Mouse (Mus musculus) layer of hippocampus, adult 11-12 months (tissue): ENCODE measurements around the gene Ube2i.
"Not testable (repeated sequence)": the region's sequence is repeated elsewhere in the genome, so short reads cannot be mapped to it uniquely, and the experiment has no call there.

Experiments
- DNase-seq: peaks from one replicate; pipeline ENCODE4 v3.0.0; 2022; ENCODE audit warnings: low spot score

Gene Ube2i

DNA sequence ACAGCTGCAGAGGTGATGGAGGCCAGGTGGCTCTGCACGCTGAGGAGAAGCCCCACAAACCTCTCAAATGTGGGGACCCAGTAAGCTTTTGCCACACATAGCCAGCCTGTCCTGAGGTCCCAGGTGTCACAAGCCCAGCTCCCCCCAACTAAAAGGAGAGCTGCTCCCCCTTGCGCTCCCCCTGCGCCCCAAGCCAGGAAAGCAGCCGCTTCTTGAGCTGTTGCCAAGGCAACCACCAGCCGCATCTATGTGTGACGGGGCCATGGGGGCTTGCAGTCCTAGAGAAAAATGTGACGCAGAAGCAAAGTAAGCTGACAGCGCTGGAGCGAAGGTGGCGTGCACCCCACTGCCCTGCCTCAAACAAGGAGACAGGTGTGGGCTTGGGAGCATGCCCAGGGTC is 20.7 kb downstream of the Ube2i start:
- no peak for DNase-seq

DNA sequence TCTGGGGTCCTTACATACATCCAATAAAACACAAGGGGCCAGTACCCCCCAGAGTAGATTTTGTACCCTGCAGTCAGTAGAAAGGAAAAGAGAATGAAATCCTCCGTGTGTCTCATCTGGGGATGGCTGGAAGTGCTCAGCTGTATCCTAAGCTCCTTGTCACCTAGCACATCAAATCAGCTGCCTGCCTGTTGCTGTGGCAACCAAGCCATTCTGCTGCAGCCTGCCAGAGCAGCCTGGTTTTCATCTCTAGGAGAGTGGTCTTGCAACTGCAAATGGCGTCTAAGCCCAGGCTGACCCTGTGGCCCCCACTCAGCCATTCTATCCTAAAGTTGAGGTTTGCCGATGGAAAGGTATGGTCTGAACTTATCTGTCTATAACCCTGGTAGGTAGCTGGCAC is 21.8 kb downstream of the Ube2i start:
- DNase-seq: no peak

DNA sequence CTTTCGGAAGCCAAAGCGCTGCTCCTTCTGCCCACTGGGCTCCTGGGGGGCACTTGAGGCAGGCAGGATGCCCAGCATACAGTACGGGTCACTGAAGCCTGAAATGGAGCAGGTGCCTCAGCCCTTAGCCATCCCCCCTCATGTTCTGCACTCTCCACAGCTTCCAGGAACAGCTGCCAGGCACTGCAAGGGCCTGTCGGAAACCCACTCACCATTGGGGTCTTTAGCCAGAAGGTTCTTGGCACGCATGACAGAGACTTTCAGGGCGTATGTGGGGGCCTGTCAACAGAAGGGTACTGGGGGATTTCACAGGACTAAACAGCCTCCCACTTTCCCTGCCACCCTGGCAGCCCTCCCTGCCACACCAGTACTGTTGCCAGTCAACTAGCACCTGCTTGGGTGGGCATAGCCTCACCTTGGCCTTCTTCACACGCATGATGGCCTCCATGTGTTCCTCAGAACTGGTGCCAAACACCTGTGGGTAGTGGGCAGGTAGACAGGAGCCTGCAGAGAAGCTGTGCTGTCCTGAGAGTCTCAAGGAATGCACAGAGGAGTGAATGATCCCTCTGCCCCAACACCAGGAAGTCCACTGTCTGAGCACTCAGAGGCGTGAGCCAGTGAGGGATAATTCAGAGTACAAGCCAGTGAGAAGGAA is 24.1 kb downstream of the Ube2i start:
- DNase-seq: no peak

GRCm38 (mm10) chr17:25248033-25248750 is 26.2 kb downstream of the Ube2i start:
- DNase-seq: no peak

DNA sequence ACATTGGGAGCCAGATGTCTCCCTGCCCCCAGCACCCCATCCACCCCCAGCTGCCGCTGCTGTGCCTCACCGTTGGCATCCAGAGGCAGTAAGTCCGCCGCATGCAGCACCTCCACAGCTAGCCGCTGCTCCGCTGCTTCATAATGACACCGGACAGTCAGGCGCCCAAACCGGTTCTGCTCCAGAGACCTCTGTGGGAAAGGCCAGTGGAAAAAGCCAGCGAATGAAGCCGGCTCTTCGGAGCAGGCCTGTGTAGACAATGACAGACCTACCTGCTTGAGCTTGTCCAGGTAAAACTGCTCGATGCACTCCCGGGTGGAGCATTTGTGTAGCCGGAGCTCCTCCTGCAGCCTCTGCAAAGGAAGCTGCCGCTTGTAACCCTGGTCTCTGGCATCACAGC is 30.2 kb downstream of the Ube2i start:
- DNase-seq: no peak

DNA sequence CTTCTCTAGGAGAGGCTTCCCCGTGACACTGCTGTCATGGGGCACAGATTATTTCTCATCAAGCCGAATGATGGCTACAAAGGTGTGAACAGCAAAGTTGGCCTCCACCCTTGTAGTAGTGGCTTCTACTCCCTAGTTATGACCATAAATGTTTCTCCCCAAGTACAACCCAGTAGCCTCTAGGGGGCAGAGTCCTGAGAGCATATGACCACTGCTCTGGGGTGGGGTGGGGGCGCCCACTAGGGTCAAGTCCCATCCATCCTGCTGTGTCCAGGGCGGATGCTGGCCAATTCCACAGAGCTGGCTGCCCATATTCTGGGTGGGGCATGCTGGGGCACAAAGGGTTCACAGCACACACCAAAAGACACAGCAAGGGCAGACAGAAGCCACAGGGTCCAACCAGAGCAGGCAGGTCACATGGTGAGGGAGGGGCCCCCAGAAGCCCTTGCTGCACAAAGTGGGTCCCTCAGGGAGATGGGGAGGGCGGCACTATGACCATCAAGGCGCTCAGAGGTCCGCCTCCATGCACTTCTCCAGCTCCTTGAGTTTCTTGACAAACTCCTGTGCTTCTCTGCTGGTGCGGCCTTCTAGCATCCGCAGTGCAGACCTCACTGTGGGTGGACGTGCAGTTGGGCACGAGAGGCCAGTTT is 31.2 kb downstream of the Ube2i start:
- DNase-seq: no peak

DNA sequence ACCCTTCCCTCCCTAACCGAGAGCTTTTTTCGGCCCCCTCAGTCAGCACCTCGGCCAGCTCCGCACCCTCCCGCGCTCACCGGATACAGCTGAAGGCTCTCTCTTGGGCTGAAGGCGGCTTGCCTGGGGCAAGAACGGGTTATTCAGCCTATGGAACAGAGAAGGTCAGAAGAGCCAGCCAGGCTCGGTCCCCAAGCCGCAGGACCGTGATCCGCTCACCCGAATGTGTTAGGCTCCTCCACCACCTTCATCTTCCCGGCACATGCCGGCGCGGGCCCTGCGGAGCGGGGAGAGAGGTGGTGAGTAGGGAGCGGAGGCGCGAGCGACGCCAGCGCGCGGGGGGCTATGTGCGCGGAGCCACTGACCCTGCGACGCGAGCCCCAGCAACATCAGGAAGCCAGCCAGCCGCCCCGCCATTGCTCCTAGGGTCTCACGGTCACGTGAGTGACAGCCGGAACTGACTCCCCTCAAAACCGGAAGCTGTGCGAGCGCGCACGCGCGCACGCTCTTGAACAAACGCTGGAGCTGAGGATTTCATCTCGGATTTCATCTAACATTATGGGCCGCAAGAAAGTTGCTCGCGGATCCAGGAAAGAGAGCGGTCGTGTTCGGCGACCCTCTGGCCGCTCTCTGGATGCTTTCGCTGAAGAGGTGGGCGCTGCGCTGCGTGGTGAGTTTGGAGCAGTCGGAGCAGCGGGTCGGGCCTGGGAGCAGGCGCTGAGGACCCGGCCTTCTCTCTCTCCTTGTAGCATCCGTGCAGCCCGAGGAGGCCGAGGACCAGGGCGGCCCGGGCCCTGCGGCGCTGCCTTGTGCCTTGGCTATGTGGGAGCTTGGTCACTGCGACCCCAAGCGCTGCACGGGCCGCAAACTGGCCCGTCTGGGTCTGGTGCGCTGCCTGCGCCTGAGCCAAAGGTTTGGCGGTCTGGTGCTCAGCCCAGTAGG is 34.5 kb downstream of the Ube2i start, which contains the start of the genes Gnptg and Tsr3:
Gene Gnptg, minus strand, starts transcription at position 430 of the 942 bp plus-strand sequence.
Gene Tsr3, plus strand, starts transcription at position 476 of the 942 bp plus-strand sequence.
- peak; percentile 85 for DNase-seq

DNA sequence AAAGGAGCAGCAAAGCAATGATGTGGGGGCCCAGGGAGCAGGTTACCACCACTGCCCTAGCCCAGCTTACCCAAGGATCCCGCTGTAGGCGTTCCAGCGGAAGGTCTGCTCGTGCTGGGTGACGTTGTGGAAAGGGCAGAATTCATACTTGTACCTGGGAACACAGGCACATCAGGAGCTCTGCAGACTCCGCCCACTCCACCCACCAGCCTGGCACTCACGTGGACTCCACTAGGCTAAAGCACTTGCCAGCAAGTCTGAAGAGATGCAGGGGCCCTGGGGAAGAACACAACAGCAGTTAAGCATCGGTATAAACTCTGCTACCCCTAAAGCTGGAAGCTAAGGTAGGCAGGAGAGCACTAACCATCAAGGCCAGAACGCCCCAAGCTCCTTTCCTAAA is 38.8 kb downstream of the Ube2i start:
- DNase-seq: no peak

- not testable (repeated sequence) for DNase-seq
Measured at GRCm38 (mm10) chr17:25231621-25232020, 42.8 kb downstream of the Ube2i start.

GRCm38 (mm10) chr17:25230700-25231099 is 43.7 kb downstream of the Ube2i start:
- DNase-seq: no peak

DNA sequence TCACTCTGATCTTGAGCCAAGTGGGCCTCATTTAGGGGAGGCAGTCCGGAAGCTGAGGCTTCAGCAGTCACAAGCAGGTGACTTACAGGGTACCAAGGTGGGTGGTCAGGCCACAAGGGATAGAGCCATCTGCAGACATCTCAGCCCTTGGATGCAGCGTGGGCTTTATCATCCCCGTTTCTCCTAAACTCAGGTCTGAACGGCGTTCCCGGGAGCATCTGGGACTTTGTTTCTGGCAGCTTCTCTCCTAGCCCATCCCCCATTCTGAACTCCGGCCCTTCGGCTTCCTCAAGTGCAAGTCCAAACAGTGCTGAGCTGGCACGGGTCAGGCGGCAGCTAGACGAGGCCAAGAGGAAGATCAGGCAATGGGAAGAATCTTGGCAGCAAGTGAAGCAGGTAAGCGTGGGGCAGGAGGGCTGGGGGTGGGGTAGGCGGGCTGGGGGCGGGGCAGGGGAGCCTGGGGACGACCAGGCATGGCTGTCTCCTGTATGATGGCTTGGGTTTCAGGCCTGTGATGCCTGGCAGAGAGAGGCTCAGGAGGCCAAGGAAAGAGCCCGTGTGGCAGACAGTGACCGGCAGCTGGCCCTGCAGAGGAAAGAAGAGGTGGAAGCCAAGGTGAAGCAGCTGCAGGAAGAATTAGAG is 44.3 kb downstream of the Ube2i start:
- not testable (repeated sequence) for DNase-seq

DNA sequence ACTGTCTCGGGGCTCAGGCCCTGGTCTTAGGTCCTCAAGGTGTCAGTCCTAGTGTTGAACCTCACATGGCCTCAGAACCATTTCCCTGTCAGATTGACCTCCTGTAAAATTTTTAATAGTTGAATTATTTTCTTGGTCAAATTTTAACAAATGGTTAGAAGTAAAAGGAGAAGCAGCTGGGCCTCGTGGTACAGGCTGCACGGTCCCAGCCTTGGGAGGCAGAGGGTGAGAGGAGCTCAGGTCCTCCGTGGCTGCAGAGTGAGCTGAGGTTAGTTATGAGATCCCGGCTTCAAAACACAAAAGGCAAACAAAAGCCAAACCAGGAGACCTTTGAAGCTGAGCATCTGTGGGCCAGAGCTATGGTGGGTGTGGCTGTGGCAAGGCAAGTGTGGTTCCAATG is 46.4 kb downstream of the Ube2i start:
- no peak for DNase-seq

GRCm38 (mm10) chr17:25225659-25226058 is 48.8 kb downstream of the Ube2i start:
- no peak for DNase-seq

GRCm38 (mm10) chr17:25224586-25225222 is 49.7 kb downstream of the Ube2i start:
- DNase-seq: no peak

- DNase-seq: no peak
Measured at GRCm38 (mm10) chr17:25222951-25223601, 51.3 kb downstream of the Ube2i start.

GRCm38 (mm10) chr17:25222504-25222940 is 51.9 kb downstream of the Ube2i start:
- DNase-seq: not testable (repeated sequence)

DNA sequence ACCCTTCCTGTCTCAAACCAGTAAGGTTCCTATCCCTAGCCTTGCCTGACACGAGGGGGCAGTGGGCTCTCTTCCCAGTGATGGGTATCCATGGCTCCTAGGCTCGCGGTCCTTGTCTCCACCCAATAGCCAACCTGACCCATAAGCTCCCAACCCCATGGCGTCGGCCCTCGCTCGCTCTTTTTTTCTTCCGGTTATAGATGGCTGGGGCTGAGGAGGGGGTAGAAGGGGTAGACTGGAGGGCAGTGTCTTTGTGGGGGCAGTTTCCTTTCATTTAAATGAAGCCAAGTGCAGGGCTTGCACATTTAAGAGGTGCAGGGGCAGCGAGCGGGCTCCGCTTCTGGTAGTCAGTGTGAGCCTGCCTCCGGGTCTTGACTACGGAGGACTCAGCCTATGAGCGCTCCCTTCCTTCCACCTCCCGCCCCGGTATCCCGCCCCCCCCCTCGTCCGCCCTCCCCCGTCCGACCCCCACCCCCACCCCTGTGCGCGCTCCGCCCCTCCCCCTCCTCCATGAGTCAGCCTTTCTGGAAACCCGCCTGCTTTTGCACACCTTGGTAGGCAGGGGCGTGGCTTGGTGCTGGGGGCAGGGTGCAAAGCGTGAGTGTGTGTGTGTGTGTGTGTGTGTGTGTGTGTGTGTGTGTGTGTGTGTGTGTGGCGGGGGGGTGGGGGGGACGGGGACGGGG is 52.5 kb downstream of the Ube2i start:
- peak; percentile 53 for DNase-seq

DNA sequence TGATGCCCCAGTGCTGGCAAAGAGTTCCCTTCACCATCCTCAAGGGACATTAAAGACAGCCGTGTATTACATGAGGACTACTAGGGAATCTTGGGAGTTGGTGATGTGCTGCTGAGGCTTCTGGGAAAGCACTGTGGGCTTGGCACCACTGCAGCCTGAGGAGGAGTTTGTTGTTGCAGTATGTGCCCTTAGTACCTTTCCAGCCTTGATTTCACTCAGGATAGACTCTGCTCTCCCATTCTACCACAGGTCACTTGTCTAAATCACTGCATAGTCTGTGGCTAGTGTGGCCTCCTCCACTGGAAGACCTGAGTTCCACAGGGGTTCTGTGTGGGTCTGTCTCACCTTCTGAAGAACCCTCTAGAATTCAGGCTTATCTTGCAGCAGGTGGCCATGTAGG is 53.7 kb downstream of the Ube2i start:
- DNase-seq: no peak

GRCm38 (mm10) chr17:25219492-25220295 is 54.7 kb downstream of the Ube2i start:
- no peak for DNase-seq
